Mouse (Mus musculus) bone marrow macrophage, adult 2 months (primary cell): ENCODE data around the gene Gm17606.

Experiments used
- CTCF ChIP-seq: IDR thresholded peaks from 2 replicates; pipeline ENCODE4 v1.5.1; 2012; ENCODE audit warnings: low read depth, mild to moderate bottlenecking, low read length, moderate library complexity
- POLR2A ChIP-seq: IDR thresholded peaks from 2 replicates; pipeline ENCODE4 v1.6.1; 2012; ENCODE audit warnings: mild to moderate bottlenecking, low read depth, low read length, borderline replicate concordance

GRCm38 (mm10) chr14:54601601-54602000, 39.2 kb upstream of the Gm17606 start:
- TF ChIP-seq POLR2A (no peak), CTCF (no peak)
